10 mouse cellular contexts compared by ENCODE assay signal in genomic region chr12:104067549-104067948, GRCm38 (mm10). TPM values are rescaled to one million over a fixed set of nuclear protein-coding genes. Genes with fewer than 3 reads are reported as not detected.
DNase-seq lines count a peak whose midpoint lies in the region; ATAC-seq and TF ChIP-seq lines count a peak whose summit lies in the region.
"Had no signal": no experiment of that assay in that cellular context is flagged by ENCODE, and none has a peak within 500 bp of the region (broad histone marks: within the 10 kb centered on the region; RNA-seq: fewer than 3 reads in every experiment).

No protein-coding gene starts in this region.

- ATAC-seq in embryonic facial prominence, embryonic 11.5 days (replicated peaks; ENCODE audit: insufficient number of reproducible peaks, low FRiP score, low TSS enrichment, low read depth), result no peak
- ATAC-seq in limb, embryonic 15.5 days (ENCODE audit: insufficient number of reproducible peaks, low FRiP score, low TSS enrichment, low read depth), result no peak
- ATAC-seq in neural tube, embryonic 12.5 days (ENCODE audit: low FRiP score, low read depth), result peak; percentile 74

- no peaks in the 10 kb centered on the region for H3K9me3 ChIP-seq in embryonic facial prominence, embryonic 11.5 days (replicated peaks; ENCODE audit: control insufficient read depth, low read length)
- H3K9me3 ChIP-seq in heart, embryonic 10.5 days, result no peaks in the 10 kb centered on the region
- no peaks in the 10 kb centered on the region for H3K9me3 ChIP-seq in limb, embryonic 15.5 days
- no peaks in the 10 kb centered on the region for H3K9me3 ChIP-seq in neural tube, embryonic 12.5 days
- H3K9me3 ChIP-seq: megakaryocyte, embryonic 14.5 days had no signal

- H3K4me3 ChIP-seq in spleen, adult 2 months (ENCODE audit: extremely low read depth, insufficient read depth, insufficient read length), result no peak overlapping the region; the same call in 1 of the 2 replicates
- H3K4me3 ChIP-seq in embryonic facial prominence, embryonic 11.5 days (ENCODE audit: low read depth, low read length), result no peak overlapping the region
- no peak overlapping the region for H3K4me3 ChIP-seq in heart, embryonic 10.5 days
- H3K4me3 ChIP-seq in limb, embryonic 15.5 days, result peak overlapping the region; percentile 20
- no peak overlapping the region for H3K4me3 ChIP-seq in neural tube, embryonic 12.5 days
- H3K4me3 ChIP-seq: megakaryocyte, embryonic 14.5 days had no signal

- no peak for DNase-seq in spleen, adult 2 months (ENCODE audit: low read depth in 1 of 2, low spot score in 2 of 2)
- DNase-seq in spleen, adult 18-20 months, result no peak
- DNase-seq in embryonic facial prominence, embryonic 11.5 days (ENCODE audit: low spot score), result peak; percentile 49
- no peak for DNase-seq in heart, embryonic 10.5 days (ENCODE audit: low spot score)
- peak; percentile 28 to 31 for DNase-seq in kidney, adult 8-10 months
- no peak for DNase-seq in spleen, postnatal 10 days (ENCODE audit: low spot score in 2 of 2)

- no peak overlapping the region; the same call in 1 of the 2 replicates for H3K4me2 ChIP-seq in embryonic facial prominence, embryonic 11.5 days (ENCODE audit: low read depth, low read length)
- H3K4me2 ChIP-seq in limb, embryonic 15.5 days, result peak overlapping the region; percentile 14; the same call in 1 of the 2 replicates
- peak overlapping the region; percentile 44 for H3K4me2 ChIP-seq in neural tube, embryonic 12.5 days (replicated peaks)

- WGBS in spleen, adult 2 months, result 11% methylated on average over 4 of the region's 4 CpGs
- WGBS in embryonic facial prominence, embryonic 11.5 days, result 31% methylated on average over 4 of the region's 4 CpGs
- WGBS in heart, embryonic 10.5 days, result 34% methylated on average over 4 of the region's 4 CpGs
- 21% methylated on average over 4 of the region's 4 CpGs for WGBS in limb, embryonic 15.5 days
- WGBS in neural tube, embryonic 12.5 days, result 26% methylated on average over 4 of the region's 4 CpGs

- peak overlapping the region; percentile 57; the same call in 1 of the 2 replicates for H3K27ac ChIP-seq in spleen, adult 2 months (ENCODE audit: insufficient read depth, low read length)
- no peak overlapping the region for H3K27ac ChIP-seq in embryonic facial prominence, embryonic 11.5 days (replicated peaks; ENCODE audit: low read depth, low read length)
- H3K27ac ChIP-seq in heart, embryonic 10.5 days, result peak overlapping the region; percentile 3; the same call in 1 of the 2 replicates
- H3K27ac ChIP-seq in limb, embryonic 15.5 days, result no peak overlapping the region
- no peak overlapping the region for H3K27ac ChIP-seq in neural tube, embryonic 12.5 days

- no peak for TF ChIP-seq POLR2A in spleen, adult 2 months (IDR thresholded peaks at IDR 0.05; ENCODE audit: low read depth, low read length)

- no peak overlapping the region for H3K9ac ChIP-seq in embryonic facial prominence, embryonic 11.5 days (replicated peaks; ENCODE audit: low read length)
- no peak overlapping the region for H3K9ac ChIP-seq in limb, embryonic 15.5 days
- H3K9ac ChIP-seq in neural tube, embryonic 12.5 days, result no peak overlapping the region

- no peaks in the 10 kb centered on the region for H3K36me3 ChIP-seq in spleen, adult 2 months (ENCODE audit: control insufficient read depth, insufficient read depth, low read length)
- H3K36me3 ChIP-seq in embryonic facial prominence, embryonic 11.5 days (replicated peaks; ENCODE audit: control insufficient read depth, insufficient read depth, low read depth, low read length), result no peaks in the 10 kb centered on the region
- no peaks in the 10 kb centered on the region for H3K36me3 ChIP-seq in heart, embryonic 10.5 days
- H3K36me3 ChIP-seq in limb, embryonic 15.5 days, result no peaks in the 10 kb centered on the region
- no peaks in the 10 kb centered on the region for H3K36me3 ChIP-seq in neural tube, embryonic 12.5 days
- H3K36me3 ChIP-seq: G1E had no signal

- no peaks in the 10 kb centered on the region; the same call in 1 of the 2 replicates for H3K4me1 ChIP-seq in spleen, adult 2 months (ENCODE audit: control insufficient read depth, insufficient read depth, insufficient read length)
- no peaks in the 10 kb centered on the region for H3K4me1 ChIP-seq in embryonic facial prominence, embryonic 11.5 days (ENCODE audit: control insufficient read depth, insufficient read depth, low read length)
- no peaks in the 10 kb centered on the region for H3K4me1 ChIP-seq in heart, embryonic 10.5 days
- H3K4me1 ChIP-seq in limb, embryonic 15.5 days, result no peaks in the 10 kb centered on the region
- H3K4me1 ChIP-seq in neural tube, embryonic 12.5 days, result no peaks in the 10 kb centered on the region

- TF ChIP-seq CTCF in spleen, adult 2 months (IDR thresholded peaks at IDR 0.05; ENCODE audit: extremely low read depth, insufficient read depth, insufficient read length, insufficient replicate concordance), result no peak

- no peaks in the 10 kb centered on the region for H3K27me3 ChIP-seq in spleen, adult 2 months (ENCODE audit: control insufficient read depth, insufficient read depth, low read length)
- no peaks in the 10 kb centered on the region for H3K27me3 ChIP-seq in embryonic facial prominence, embryonic 11.5 days (ENCODE audit: control insufficient read depth, insufficient read depth, low read length)
- 0 out of 2 replicates have a peak, but pooled peaks cover 8% of the 10 kb centered on the region for H3K27me3 ChIP-seq in heart, embryonic 10.5 days (ENCODE audit: insufficient read depth, poor library complexity, severe bottlenecking)
- no peaks in the 10 kb centered on the region for H3K27me3 ChIP-seq in limb, embryonic 15.5 days
- H3K27me3 ChIP-seq in neural tube, embryonic 12.5 days (replicated peaks), result no peaks in the 10 kb centered on the region

RNA-seq across cellular contexts. Expression of gene Serpina12, which starts 23.3 kb away (rescaled TPM):
- polyA plus RNA-seq in spleen, adult 2 months (2012; rRNA removed), result 0.02 and 0.04 TPM in 2 replicates
- not detected in 2 replicates for polyA plus RNA-seq in embryonic facial prominence, embryonic 11.5 days (2014; fragmentation: Nextera tagmentation; extraction: Ambion mirVana)
- polyA plus RNA-seq in heart, embryonic 10.5 days (2016; fragmentation: Nextera tagmentation; extraction: Ambion mirVana), result not detected in 2 replicates
- 0.31 and 1.4 TPM in 2 replicates for polyA plus RNA-seq in limb, embryonic 15.5 days (2015; fragmentation: Nextera tagmentation; extraction: Ambion mirVana)
- polyA plus RNA-seq in neural tube, embryonic 12.5 days (2016; fragmentation: Nextera tagmentation; extraction: Ambion mirVana), result not detected in 2 replicates
- polyA plus RNA-seq: G1E had no signal

RNA-seq across cellular contexts. Expression of gene Serpina5, which starts 33.4 kb away (rescaled TPM):
- not detected in 2 replicates for polyA plus RNA-seq in spleen, adult 2 months (2012; rRNA removed)
- polyA plus RNA-seq in embryonic facial prominence, embryonic 11.5 days (2014; fragmentation: Nextera tagmentation; extraction: Ambion mirVana), result not detected in 2 replicates
- polyA plus RNA-seq in heart, embryonic 10.5 days (2016; fragmentation: Nextera tagmentation; extraction: Ambion mirVana), result 0.10 TPM in 1 of 2 replicates, not detected in the other
- polyA plus RNA-seq in limb, embryonic 15.5 days (2015; fragmentation: Nextera tagmentation; extraction: Ambion mirVana), result not detected in 2 replicates
- polyA plus RNA-seq in neural tube, embryonic 12.5 days (2016; fragmentation: Nextera tagmentation; extraction: Ambion mirVana), result not detected in 2 replicates
- polyA plus RNA-seq: G1E had no signal

RNA-seq across cellular contexts. Expression of gene Serpina3a, which starts 45.0 kb away (rescaled TPM):
- not detected in 2 replicates for polyA plus RNA-seq in spleen, adult 2 months (2012; rRNA removed)
- not detected in 2 replicates for polyA plus RNA-seq in embryonic facial prominence, embryonic 11.5 days (2014; fragmentation: Nextera tagmentation; extraction: Ambion mirVana)
- polyA plus RNA-seq in heart, embryonic 10.5 days (2016; fragmentation: Nextera tagmentation; extraction: Ambion mirVana), result not detected in 2 replicates
- not detected in 2 replicates for polyA plus RNA-seq in limb, embryonic 15.5 days (2015; fragmentation: Nextera tagmentation; extraction: Ambion mirVana)
- not detected in 2 replicates for polyA plus RNA-seq in neural tube, embryonic 12.5 days (2016; fragmentation: Nextera tagmentation; extraction: Ambion mirVana)
- polyA plus RNA-seq: G1E had no signal

RNA-seq across cellular contexts. Expression of gene Serpina9, which starts 54.0 kb away (rescaled TPM):
- 0.13 TPM in 1 of 2 replicates, not detected in the other for polyA plus RNA-seq in spleen, adult 2 months (2012; rRNA removed)
- not detected in 2 replicates for polyA plus RNA-seq in embryonic facial prominence, embryonic 11.5 days (2014; fragmentation: Nextera tagmentation; extraction: Ambion mirVana)
- 0.18 TPM in 1 of 2 replicates, not detected in the other for polyA plus RNA-seq in heart, embryonic 10.5 days (2016; fragmentation: Nextera tagmentation; extraction: Ambion mirVana)
- polyA plus RNA-seq in limb, embryonic 15.5 days (2015; fragmentation: Nextera tagmentation; extraction: Ambion mirVana), result 0.24 and 0.51 TPM in 2 replicates
- polyA plus RNA-seq in neural tube, embryonic 12.5 days (2016; fragmentation: Nextera tagmentation; extraction: Ambion mirVana), result not detected in 2 replicates
- polyA plus RNA-seq: G1E had no signal

Comparison
In these comparisons a context has a peak if more than half of its experiments do, and no peak if none do; other contexts are left out.
1. DNase-seq: peak in embryonic facial prominence, embryonic 11.5 days (single experiment) and kidney, adult 8-10 months (2 of 2); none in spleen, adult 2 months (0 of 2), spleen, adult 18-20 months (0 of 2), heart, embryonic 10.5 days (single experiment) and spleen, postnatal 10 days (0 of 2).
2. H3K27ac ChIP-seq: peak in spleen, adult 2 months (single experiment) and heart, embryonic 10.5 days (single experiment); none in embryonic facial prominence, embryonic 11.5 days (single experiment), limb, embryonic 15.5 days (single experiment) and neural tube, embryonic 12.5 days (single experiment).